In genomic region chr11:11875230-11875629, GRCm38 (mm10) we compare ENCODE assay signal across 15 mouse cellular contexts. TPM values are rescaled to one million over a fixed set of nuclear protein-coding genes. Genes with fewer than 3 reads are reported as not detected.
A peak's percentile ranks its signal among the peaks of the same experiment; 100 is the strongest.
DNase-seq lines count a peak whose midpoint lies in the region; ATAC-seq and TF ChIP-seq lines count a peak whose summit lies in the region.
"Had no signal": no experiment of that assay in that cellular context is flagged by ENCODE, and none has a peak within 500 bp of the region (broad histone marks: within the 10 kb centered on the region; RNA-seq: fewer than 3 reads in every experiment).

No protein-coding gene starts in this region.

- peaks cover 51% of the 10 kb centered on the region for H3K4me1 ChIP-seq in intestine, embryonic 14.5 days (replicated peaks; ENCODE audit: control insufficient read depth, insufficient read depth, low read length)
- peaks cover 38% of the 10 kb centered on the region for H3K4me1 ChIP-seq in intestine, embryonic 16.5 days (ENCODE audit: control insufficient read depth, insufficient read depth, low read length)
- peaks cover 12 to 23% of the 10 kb centered on the region in 2 experiments for H3K4me1 ChIP-seq in MEL (ENCODE audit: control insufficient read depth in 1 of 2, insufficient read depth in 2 of 2, low read length in 2 of 2)
- H3K4me1 ChIP-seq in heart, postnatal 0 days (ENCODE audit: control insufficient read depth, insufficient read depth): peaks cover 70% of the 10 kb centered on the region

- no peaks in the 10 kb centered on the region for H3K79me2 ChIP-seq in MEL (ENCODE audit: control insufficient read depth, insufficient read depth, low read length, poor library complexity)

- WGBS in intestine, embryonic 14.5 days: 93% methylated on average over 2 of the region's 2 CpGs
- 98% methylated on average over 2 of the region's 2 CpGs for WGBS in intestine, embryonic 16.5 days
- WGBS in heart, postnatal 0 days: 19% methylated on average over 2 of the region's 2 CpGs

- no peaks in the 10 kb centered on the region for H3K9me3 ChIP-seq in intestine, embryonic 14.5 days (ENCODE audit: control insufficient read depth, low read length)
- H3K9me3 ChIP-seq in intestine, embryonic 16.5 days (ENCODE audit: control insufficient read depth, low read length): no peaks in the 10 kb centered on the region
- H3K9me3 ChIP-seq in MEL (replicated peaks; ENCODE audit: insufficient read depth, low read length): no peaks in the 10 kb centered on the region
- no peaks in the 10 kb centered on the region for H3K9me3 ChIP-seq in heart, postnatal 0 days (replicated peaks; ENCODE audit: control insufficient read depth, low read length)
- H3K9me3 ChIP-seq: forebrain, embryonic 12.5 days; midbrain, embryonic 12.5 days had no signal

- no peak for TF ChIP-seq CTCF in MEL (IDR thresholded peaks at IDR 0.05 in 2 of 3, conservative IDR thresholded peaks at IDR 0.05 in 1 of 3; ENCODE audit: control insufficient read depth in 1 of 3, insufficient read depth in 1 of 3, low read depth in 2 of 3, low read length in 3 of 3, poor library complexity in 1 of 3, severe bottlenecking in 1 of 3)
- no peak for TF ChIP-seq CTCF in heart, postnatal 0 days (IDR thresholded peaks at IDR 0.05; ENCODE audit: low read depth)

- peak; percentile 44 for DNase-seq in intestine, embryonic 14.5 days (ENCODE audit: low spot score)
- DNase-seq in MEL (ENCODE audit: low read depth, low spot score): no peak
- DNase-seq in heart, adult 18-20 months: peak; percentile 50 to 70
- peak; percentile 83 for DNase-seq in heart, postnatal 0 days (ENCODE audit: low spot score)
- no peak for DNase-seq in urinary bladder, postnatal 25 days (ENCODE audit: low spot score)
- no peak for DNase-seq in layer of hippocampus, adult 11-12 months (ENCODE audit: low spot score)
- no peak for DNase-seq in adrenal gland, adult 2 months
- DNase-seq: cerebellum, adult 18-20 months; kidney, adult 9 months; layer of hippocampus, adult 9-11 months; spleen, adult 18-20 months had no signal

- TF ChIP-seq EP300 in MEL (IDR thresholded peaks at IDR 0.05; ENCODE audit: low read depth in 1 of 2, low read length in 2 of 2): no peak
- TF ChIP-seq EP300 in heart, postnatal 0 days (IDR thresholded peaks at IDR 0.05; ENCODE audit: low read depth): no peak

- no peak overlapping the region for H3K4me2 ChIP-seq in intestine, embryonic 14.5 days (ENCODE audit: low read length)
- no peak overlapping the region for H3K4me2 ChIP-seq in intestine, embryonic 16.5 days (ENCODE audit: low read depth, low read length)
- H3K4me2 ChIP-seq in heart, postnatal 0 days (ENCODE audit: low read depth, low read length): no peak overlapping the region
- H3K4me2 ChIP-seq: forebrain, embryonic 12.5 days; hindbrain, embryonic 14.5 days; midbrain, embryonic 12.5 days had no signal

- no peak for TF ChIP-seq POLR2A in MEL (IDR thresholded peaks at IDR 0.05; ENCODE audit: control insufficient read depth in 1 of 2, insufficient read depth in 1 of 2, low read depth in 1 of 2, low read length in 2 of 2, poor library complexity in 1 of 2)

- no peaks in the 10 kb centered on the region for H3K27me3 ChIP-seq in intestine, embryonic 14.5 days (replicated peaks; ENCODE audit: control insufficient read depth, insufficient read depth, low read length)
- H3K27me3 ChIP-seq in intestine, embryonic 16.5 days (replicated peaks; ENCODE audit: control insufficient read depth, insufficient read depth, low read length): no peaks in the 10 kb centered on the region
- no peaks in the 10 kb centered on the region; a peak in 2 of 4 replicates for H3K27me3 ChIP-seq in MEL (ENCODE audit: control insufficient read depth in 1 of 2, insufficient read depth in 2 of 2, low read length in 2 of 2)
- no peaks in the 10 kb centered on the region for H3K27me3 ChIP-seq in heart, postnatal 0 days (ENCODE audit: control insufficient read depth, insufficient read depth, low read length)
- H3K27me3 ChIP-seq: midbrain, embryonic 12.5 days had no signal

- no peaks in the 10 kb centered on the region; the same call in 1 of the 2 replicates for H3K36me3 ChIP-seq in intestine, embryonic 14.5 days (ENCODE audit: control insufficient read depth, insufficient read depth, low read length)
- no peaks in the 10 kb centered on the region for H3K36me3 ChIP-seq in intestine, embryonic 16.5 days (ENCODE audit: control insufficient read depth, insufficient read depth, low read length)
- peaks cover 0 to 23% of the 10 kb centered on the region in 2 experiments; a peak in 2 of 4 replicates for H3K36me3 ChIP-seq in MEL (ENCODE audit: control insufficient read depth in 1 of 2, insufficient read depth in 2 of 2, low read length in 2 of 2)
- no peaks in the 10 kb centered on the region for H3K36me3 ChIP-seq in heart, postnatal 0 days (replicated peaks; ENCODE audit: control insufficient read depth, insufficient read depth, low read length)
- H3K36me3 ChIP-seq: forebrain, embryonic 12.5 days; midbrain, embryonic 12.5 days had no signal

- no peak overlapping the region for H3K27ac ChIP-seq in intestine, embryonic 14.5 days (ENCODE audit: low read depth)
- H3K27ac ChIP-seq in intestine, embryonic 16.5 days (ENCODE audit: low read length): no peak overlapping the region
- no peak overlapping the region for H3K27ac ChIP-seq in MEL (ENCODE audit: control insufficient read depth, low read depth, low read length)
- peak overlapping the region; percentile 86 for H3K27ac ChIP-seq in heart, postnatal 0 days (ENCODE audit: low read depth)
- H3K27ac ChIP-seq: forebrain, embryonic 12.5 days; hindbrain, embryonic 14.5 days; midbrain, embryonic 12.5 days had no signal

- no peak for TF ChIP-seq RAD21 in MEL (IDR thresholded peaks at IDR 0.05; ENCODE audit: low read depth, low read length)

- ATAC-seq in intestine, embryonic 14.5 days (replicated peaks; ENCODE audit: low FRiP score, low TSS enrichment, low read depth): no peak
- ATAC-seq in intestine, embryonic 16.5 days: no peak
- peak; percentile 81 for ATAC-seq in heart, postnatal 0 days (ENCODE audit: insufficient read depth, low read depth)

- no peak overlapping the region for H3K9ac ChIP-seq in intestine, embryonic 14.5 days (ENCODE audit: low read length)
- H3K9ac ChIP-seq in intestine, embryonic 16.5 days (ENCODE audit: low read depth, low read length): no peak overlapping the region
- H3K9ac ChIP-seq in MEL (ENCODE audit: control insufficient read depth, low read depth, low read length, poor library complexity, severe bottlenecking): no peak overlapping the region
- H3K9ac ChIP-seq in heart, postnatal 0 days (replicated peaks; ENCODE audit: low read depth, low read length): no peak overlapping the region
- H3K9ac ChIP-seq: forebrain, embryonic 12.5 days; hindbrain, embryonic 14.5 days; midbrain, embryonic 12.5 days had no signal

- no peak overlapping the region for H3K4me3 ChIP-seq in intestine, embryonic 14.5 days (ENCODE audit: low read depth, low read length)
- no peak overlapping the region for H3K4me3 ChIP-seq in intestine, embryonic 16.5 days (ENCODE audit: low read length)
- no peak overlapping the region for H3K4me3 ChIP-seq in MEL (ENCODE audit: control insufficient read depth in 1 of 2, insufficient read depth in 1 of 2, low read depth in 2 of 2, low read length in 2 of 2)
- H3K4me3 ChIP-seq in heart, postnatal 0 days (ENCODE audit: low read depth, low read length): no peak overlapping the region
- H3K4me3 ChIP-seq: forebrain, embryonic 12.5 days; midbrain, embryonic 12.5 days had no signal

TF ChIP-seq in MEL, 35 proteins besides CTCF, POLR2A, EP300 and RAD21:
- 0 out of 2 replicates have a peak, but pooled peaks have one; percentile 14 for TF ChIP-seq GATA1 (IDR thresholded peaks at IDR 0.05; ENCODE audit: low read depth, low read length)
- peak; percentile 79; the same call in 1 of the 2 replicates for TF ChIP-seq MEF2A (IDR thresholded peaks at IDR 0.05; ENCODE audit: extremely low read depth, insufficient replicate concordance, low read depth, low read length, poor library complexity, severe bottlenecking)
- TF ChIP-seq POLR2AphosphoS2 (IDR thresholded peaks at IDR 0.05; ENCODE audit: low read length): no peak

RNA-seq across cellular contexts. Expression of gene Ddc, which starts 22.7 kb away (rescaled TPM):
- polyA plus RNA-seq in intestine, embryonic 14.5 days (2014; fragmentation: Nextera tagmentation; extraction: Ambion mirVana): 34.8 and 37.3 TPM in 2 replicates
- polyA plus RNA-seq in intestine, embryonic 16.5 days (2015; fragmentation: Nextera tagmentation; extraction: Ambion mirVana): 44.0 and 44.7 TPM in 2 replicates
- total RNA-seq in MEL (2012; rRNA removed): 0.08 TPM in 1 of 2 replicates, not detected in the other
- polyA plus RNA-seq in MEL (2012; ENCODE audit: insufficient read depth in 1 of 2, insufficient read length in 2 of 2, low read depth in 1 of 2, low replicate concordance in 2 of 2, missing spikeins in 1 of 2): under 1 TPM in 1 of 2 experiments, not detected in 1; 0.07 TPM
- 1 to 10 TPM; 1.3 to 1.9 TPM for total RNA-seq in heart, adult 18-20 months (2021)
- 248 and 309 TPM in 2 replicates for total RNA-seq in heart, postnatal 0 days (2014; rRNA removed; ENCODE audit: low replicate concordance)
- polyA plus RNA-seq in heart, postnatal 0 days (2015; fragmentation: Nextera tagmentation; extraction: Ambion mirVana): 129 and 140 TPM in 2 replicates
- total RNA-seq in adrenal gland, adult 2 months (2021): 10 to 100 TPM; 46.1 to 86.5 TPM
- polyA plus RNA-seq in adrenal gland, adult 2 months (2012; rRNA removed): 11.0 and 13.5 TPM in 2 replicates

Comparison
In these comparisons a context has a peak if more than half of its experiments do, and no peak if none do; other contexts are left out.
1. DNase-seq: peak in intestine, embryonic 14.5 days (single experiment), heart, adult 18-20 months (2 of 2) and heart, postnatal 0 days (single experiment); none in MEL (single experiment), urinary bladder, postnatal 25 days (single experiment), layer of hippocampus, adult 11-12 months (single experiment) and adrenal gland, adult 2 months (single experiment).
2. RNA of gene Ddc, which starts 22.7 kb away (polyA plus RNA-seq): 129 to 140 TPM in heart, postnatal 0 days, 44.0 to 44.7 TPM in intestine, embryonic 16.5 days, 34.8 to 37.3 TPM in intestine, embryonic 14.5 days and 11.0 to 13.5 TPM in adrenal gland, adult 2 months; 0.07 TPM in MEL; every median in the first group is over 10 times any median in the second.